Mouse (Mus musculus) ES-E14 (cell line): ENCODE results near the gene Rogdi.

Experiments
- CHD2 ChIP-seq: IDR thresholded peaks from 2 replicates; pipeline ENCODE4 v1.6.1; 2014; ENCODE audit warnings: mild to moderate bottlenecking, low read depth, low read length, inconsistent platforms
- HCFC1 ChIP-seq: IDR thresholded peaks from 2 replicates; pipeline ENCODE4 v1.6.1; 2012; ENCODE audit warnings: low read length, inconsistent platforms, borderline replicate concordance; ENCODE audit not compliant: insufficient read depth
- MAFK ChIP-seq: IDR thresholded peaks from 2 replicates; pipeline ENCODE4 v1.6.1; 2014; ENCODE audit warnings: mild to moderate bottlenecking, low read depth, low read length, inconsistent platforms; ENCODE audit not compliant: insufficient read depth
- ZC3H11A ChIP-seq: IDR thresholded peaks from 2 replicates; pipeline ENCODE4 v1.6.1; 2012; ENCODE audit warnings: low read depth, mild to moderate bottlenecking, inconsistent platforms, low read length, borderline replicate concordance
- ZNF384 ChIP-seq: IDR thresholded peaks from 2 replicates; pipeline ENCODE4 v1.6.1; 2012; ENCODE audit warnings: low read depth, low read length, inconsistent platforms

DNA sequence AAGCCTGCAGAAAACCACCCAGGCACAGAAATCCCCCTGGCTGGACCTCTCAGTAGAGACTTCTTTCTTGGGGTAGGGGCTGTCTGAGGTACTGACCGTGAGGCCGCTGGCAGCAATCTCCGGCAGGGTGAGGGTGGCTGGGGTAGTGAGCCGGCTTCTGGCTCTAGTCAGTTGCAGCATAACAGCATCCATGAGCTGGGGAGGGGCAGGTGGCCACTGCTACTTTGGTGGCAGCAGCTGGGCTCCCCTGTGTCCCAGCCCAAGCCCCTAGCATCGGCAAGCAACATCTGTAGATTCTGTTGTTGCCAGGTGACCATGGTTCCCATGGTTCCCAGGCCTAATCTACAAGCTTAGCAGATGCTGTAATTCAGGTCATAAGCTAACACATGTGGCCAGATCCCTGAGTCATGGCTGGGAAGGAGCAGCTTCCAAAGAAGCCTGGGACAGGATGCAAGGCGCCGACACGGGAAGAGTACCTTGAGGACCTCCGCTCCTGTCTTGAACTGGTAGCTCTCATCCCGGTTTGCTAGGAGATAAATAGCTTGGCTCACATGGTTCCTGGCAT is 2.9 kb downstream of the Rogdi start:
- TF ChIP-seq ZC3H11A (no peak), MAFK (no peak), HCFC1 (no peak), ZNF384 (no peak), CHD2 (no peak)
